Comparison of ENCODE assay signal across 14 mouse cellular contexts in genomic region chr3:89333053-89333452, GRCm38 (mm10). TPM values are rescaled to one million over a fixed set of nuclear protein-coding genes. Genes with fewer than 3 reads are reported as not detected.
DNase-seq lines count a peak whose midpoint lies in the region; ATAC-seq and TF ChIP-seq lines count a peak whose summit lies in the region.
"Had no signal": no experiment of that assay in that cellular context is flagged by ENCODE, and none has a peak within 500 bp of the region (broad histone marks: within the 10 kb centered on the region; RNA-seq: fewer than 3 reads in every experiment).

No protein-coding gene starts in this region.

- peak; percentile 83 to 86 for DNase-seq in cerebellum, postnatal 10 days
- DNase-seq in cerebellum, adult 8-10 months, result no peak
- DNase-seq in brain, embryonic 14.5 days (ENCODE audit: low read depth), result peak; percentile 46
- no peak for DNase-seq in hindbrain, embryonic 14.5 days (ENCODE audit: low spot score)
- no peak for DNase-seq in midbrain, embryonic 11.5 days (ENCODE audit: low spot score, missing footprints)
- no peak for DNase-seq in spleen, postnatal 36 days (ENCODE audit: low spot score in 2 of 2)
- no peak for DNase-seq in kidney, postnatal 25 days
- DNase-seq in urinary bladder, postnatal 36 days (ENCODE audit: low spot score in 2 of 2), result no peak
- DNase-seq: adrenal gland, adult 8-10 months; lung, postnatal 14 days; thymus, adult 2 months had no signal

- no peaks in the 10 kb centered on the region for H3K36me3 ChIP-seq in hindbrain, embryonic 14.5 days (replicated peaks; ENCODE audit: control insufficient read depth, insufficient read depth)
- no peaks in the 10 kb centered on the region for H3K36me3 ChIP-seq in midbrain, embryonic 11.5 days (ENCODE audit: control insufficient read depth, insufficient read depth, low read length)

- H3K4me1 ChIP-seq in hindbrain, embryonic 14.5 days (replicated peaks; ENCODE audit: control insufficient read depth, insufficient read depth, low read length), result peaks cover 39% of the 10 kb centered on the region
- H3K4me1 ChIP-seq in midbrain, embryonic 11.5 days (ENCODE audit: control insufficient read depth, insufficient read depth, low read length), result peaks cover 38% of the 10 kb centered on the region

- H3K9me3 ChIP-seq in hindbrain, embryonic 14.5 days (ENCODE audit: control insufficient read depth, low read length), result no peaks in the 10 kb centered on the region
- no peaks in the 10 kb centered on the region for H3K9me3 ChIP-seq in midbrain, embryonic 11.5 days (ENCODE audit: control insufficient read depth, low read length)

- 60% methylated on average over 11 of the region's 11 CpGs for WGBS in hindbrain, embryonic 14.5 days
- 63% methylated on average over 11 of the region's 11 CpGs for WGBS in midbrain, embryonic 11.5 days

- no peaks in the 10 kb centered on the region for H3K27me3 ChIP-seq in hindbrain, embryonic 14.5 days (ENCODE audit: control insufficient read depth, insufficient read depth, low read length)
- peaks cover 14% of the 10 kb centered on the region; the same call in 1 of the 2 replicates for H3K27me3 ChIP-seq in midbrain, embryonic 11.5 days (ENCODE audit: control insufficient read depth, insufficient read depth, low read length)

- H3K9ac ChIP-seq in hindbrain, embryonic 14.5 days, result 0 out of 2 replicates have a peak overlapping the region, but pooled peaks have one; percentile 4
- peak overlapping the region; percentile 17; the same call in 1 of the 2 replicates for H3K9ac ChIP-seq in midbrain, embryonic 11.5 days (ENCODE audit: low read length)
- H3K9ac ChIP-seq: liver, embryonic 14.5 days had no signal

- peak overlapping the region; percentile 4 for H3K4me2 ChIP-seq in hindbrain, embryonic 14.5 days (replicated peaks)
- H3K4me2 ChIP-seq in midbrain, embryonic 11.5 days, result no peak overlapping the region
- H3K4me2 ChIP-seq: heart, embryonic 11.5 days had no signal

- no peak for TF ChIP-seq POLR2A in brain, embryonic 14.5 days (IDR thresholded peaks at IDR 0.05; ENCODE audit: borderline replicate concordance, extremely low read depth, insufficient read depth, insufficient read length, poor library complexity, severe bottlenecking)

- no peak for TF ChIP-seq CTCF in brain, embryonic 14.5 days (IDR thresholded peaks at IDR 0.05; ENCODE audit: borderline replicate concordance, extremely low read depth, insufficient read depth, insufficient read length)

- no peak overlapping the region for H3K4me3 ChIP-seq in hindbrain, embryonic 14.5 days (replicated peaks; ENCODE audit: low read length)
- H3K4me3 ChIP-seq in midbrain, embryonic 11.5 days (ENCODE audit: low read depth, low read length), result no peak overlapping the region
- H3K4me3 ChIP-seq: erythroblast, embryonic 14.5 days had no signal

- peak overlapping the region; percentile 55 for H3K27ac ChIP-seq in hindbrain, embryonic 14.5 days
- H3K27ac ChIP-seq in midbrain, embryonic 11.5 days (ENCODE audit: low read depth, low read length), result no peak overlapping the region
- H3K27ac ChIP-seq: liver, embryonic 14.5 days had no signal

- ATAC-seq in hindbrain, embryonic 14.5 days (ENCODE audit: low FRiP score), result no peak
- no peak for ATAC-seq in midbrain, embryonic 11.5 days (ENCODE audit: low FRiP score)

RNA-seq across cellular contexts. Expression of gene Efna4, which starts 4.8 kb away (rescaled TPM):
- polyA plus RNA-seq in brain, embryonic 14.5 days (2012; rRNA removed), result 12.6 and 22.9 TPM in 2 replicates
- polyA plus RNA-seq in hindbrain, embryonic 14.5 days (2014; fragmentation: Nextera tagmentation; extraction: Ambion mirVana), result 4.4 and 4.9 TPM in 2 replicates
- polyA plus RNA-seq in midbrain, embryonic 11.5 days (2014; fragmentation: Nextera tagmentation; extraction: Ambion mirVana), result 15.3 and 17.5 TPM in 2 replicates
- polyA plus RNA-seq: erythroblast, embryonic 14.5 days had no signal

RNA-seq across cellular contexts. Expression of gene Efna3, which starts 10.3 kb away (rescaled TPM):
- polyA plus RNA-seq in brain, embryonic 14.5 days (2012; rRNA removed), result 59.4 and 60.3 TPM in 2 replicates
- polyA plus RNA-seq in hindbrain, embryonic 14.5 days (2014; fragmentation: Nextera tagmentation; extraction: Ambion mirVana), result 62.5 and 70.3 TPM in 2 replicates
- polyA plus RNA-seq in midbrain, embryonic 11.5 days (2014; fragmentation: Nextera tagmentation; extraction: Ambion mirVana), result 4.6 and 6.4 TPM in 2 replicates
- polyA plus RNA-seq: erythroblast, embryonic 14.5 days had no signal

RNA-seq across cellular contexts. Expression of gene Adam15, which starts 16.7 kb away (rescaled TPM):
- 63.6 and 75.5 TPM in 2 replicates for polyA plus RNA-seq in brain, embryonic 14.5 days (2012; rRNA removed)
- 40.8 and 44.0 TPM in 2 replicates for polyA plus RNA-seq in hindbrain, embryonic 14.5 days (2014; fragmentation: Nextera tagmentation; extraction: Ambion mirVana)
- polyA plus RNA-seq in midbrain, embryonic 11.5 days (2014; fragmentation: Nextera tagmentation; extraction: Ambion mirVana), result 17.0 and 18.7 TPM in 2 replicates

RNA-seq across cellular contexts. Expression of gene Dcst2, which starts 28.7 kb away (rescaled TPM):
- polyA plus RNA-seq in brain, embryonic 14.5 days (2012; rRNA removed), result 0.38 and 0.57 TPM in 2 replicates
- polyA plus RNA-seq in hindbrain, embryonic 14.5 days (2014; fragmentation: Nextera tagmentation; extraction: Ambion mirVana), result 0.12 and 0.21 TPM in 2 replicates
- polyA plus RNA-seq in midbrain, embryonic 11.5 days (2014; fragmentation: Nextera tagmentation; extraction: Ambion mirVana), result 0.33 TPM in 1 of 2 replicates, not detected in the other
- polyA plus RNA-seq: erythroblast, embryonic 14.5 days had no signal

RNA-seq across cellular contexts. Expression of gene Dcst1, which starts 32.0 kb away (rescaled TPM):
- 0.04 TPM in 1 of 2 replicates, not detected in the other for polyA plus RNA-seq in brain, embryonic 14.5 days (2012; rRNA removed)
- polyA plus RNA-seq in hindbrain, embryonic 14.5 days (2014; fragmentation: Nextera tagmentation; extraction: Ambion mirVana), result 0.43 and 1.1 TPM in 2 replicates
- 0.23 and 0.40 TPM in 2 replicates for polyA plus RNA-seq in midbrain, embryonic 11.5 days (2014; fragmentation: Nextera tagmentation; extraction: Ambion mirVana)
- polyA plus RNA-seq: erythroblast, embryonic 14.5 days had no signal

Comparison
In these comparisons a context has a peak if more than half of its experiments do, and no peak if none do; other contexts are left out.
1. DNase-seq: peak in cerebellum, postnatal 10 days (2 of 2) and brain, embryonic 14.5 days (single experiment); none in cerebellum, adult 8-10 months (single experiment), hindbrain, embryonic 14.5 days (single experiment), midbrain, embryonic 11.5 days (single experiment), spleen, postnatal 36 days (0 of 2), kidney, postnatal 25 days (0 of 2) and urinary bladder, postnatal 36 days (0 of 2).